Mouse (Mus musculus) limb, embryonic 12.5 days (tissue): ENCODE results near the gene Nptxr. TPM values are rescaled to one million over a fixed set of nuclear protein-coding genes. Genes with fewer than 3 reads are reported as not detected.

ENCODE experiments used
- ATAC-seq: fragments of 200-750 bp; cut with Nextera tagmentation; 2 replicates; pipeline ENCODE4 v1.8.0; 2017; ENCODE audit warnings: low read depth, moderate TSS enrichment; ENCODE audit not compliant: insufficient number of reproducible peaks, insufficient read depth, low FRiP score, low TSS enrichment
- H3K27ac ChIP-seq: fragments of 300-500 bp; sonication (generic); 2 replicates; pipeline ENCODE4 v1.5.1; 2016; ENCODE audit warnings: mild to moderate bottlenecking, moderate library complexity
- H3K27me3 ChIP-seq: fragments of 300-500 bp; sonication (generic); 2 replicates; pipeline ENCODE4 v1.6.1; 2016; ENCODE audit warnings: mild to moderate bottlenecking, moderate library complexity
- H3K36me3 ChIP-seq: fragments of 300-500 bp; sonication (generic); 2 replicates; pipeline ENCODE4 v1.6.1; 2016; ENCODE audit warnings: mild to moderate bottlenecking, moderate library complexity
- H3K4me1 ChIP-seq: fragments of 300-500 bp; sonication (generic); replicated peaks from 2 replicates; pipeline ENCODE4 v1.6.1; 2016
- H3K4me2 ChIP-seq: fragments of 300-500 bp; sonication (generic); 2 replicates; pipeline ENCODE4 v1.6.1; 2016; ENCODE audit warnings: mild to moderate bottlenecking, moderate library complexity
- H3K4me3 ChIP-seq: fragments of 300-500 bp; sonication (generic); replicated peaks from 2 replicates; pipeline ENCODE4 v1.5.1; 2016; ENCODE audit warnings: mild to moderate bottlenecking
- H3K9ac ChIP-seq: fragments of 300-500 bp; sonication (generic); replicated peaks from 2 replicates; pipeline ENCODE4 v1.6.1; 2016; ENCODE audit warnings: mild to moderate bottlenecking, moderate library complexity
- H3K9me3 ChIP-seq: fragments of 300-500 bp; sonication (generic); 2 replicates; pipeline ENCODE4 v1.6.1; 2016; ENCODE audit warnings: mild to moderate bottlenecking, moderate library complexity
- WGBS: fragments of 180-500 bp; shearing (Covaris S2); methylation state at CpG from one replicate; pipeline ENCODE4 v1.1.7; 2016; 5-methylcytosine and 5-hydroxymethylcytosine counted together
- polyA plus RNA-seq: library from polyadenylated mRNA; unstranded; fragments of >200 nt; fragmentation: Nextera tagmentation; extraction: Ambion mirVana; gene quantifications from 2 replicates; pipeline ENCODE4 v1.2.1, GENCODE M21; 2016

The Nptxr gene
- polyA plus RNA-seq, result 2.0 and 2.3 TPM in 2 replicates

GRCm38 (mm10) chr15:79804352-79805071, at the start of gene Nptxr:
TSS of gene Nptxr (minus strand) at chr15:79804766.
- 0% methylated on average over 46 of the region's 91 CpGs for WGBS
- H3K27ac ChIP-seq, result no peak within 1 kb of the TSS

GRCm38 (mm10) chr15:79850143-79850542, 45.6 kb upstream of the Nptxr start:
- H3K27me3 ChIP-seq, result no peaks in the 10 kb centered on the region
- no peak for ATAC-seq
- peaks cover 9% of the 10 kb centered on the region for H3K4me1 ChIP-seq
- H3K27ac ChIP-seq, result no peak overlapping the region
- no peak overlapping the region for H3K4me3 ChIP-seq
- H3K9me3 ChIP-seq, result no peaks in the 10 kb centered on the region
- no peak overlapping the region for H3K9ac ChIP-seq
- H3K4me2 ChIP-seq, result no peak overlapping the region
- H3K36me3 ChIP-seq, result no peaks in the 10 kb centered on the region
- 97% methylated on average over 2 of the region's 2 CpGs for WGBS

More at GRCm38 (mm10) chr15:79804352-79805071, at the start of gene Nptxr:
- Histone ChIP-seq H3K9me3 (no peaks in the 10 kb centered on the region), H3K4me3 (peak within 1 kb of the TSS; percentile 65), H3K4me1 (peaks cover 9% of the 10 kb centered on the region), H3K36me3 (no peaks in the 10 kb centered on the region), H3K4me2 (peak within 1 kb of the TSS; percentile 93), H3K27me3 (peaks cover 90% of the 10 kb centered on the region), H3K9ac (peak within 1 kb of the TSS; percentile 66)
- ATAC-seq, result peak; percentile 38; the same call in 1 of the 2 replicates

GRCm38 (mm10) chr15:79847100-79847499, 42.5 kb upstream of the Nptxr start:
- H3K36me3 ChIP-seq, result no peaks in the 10 kb centered on the region
- 0 out of 2 replicates have a peak overlapping the region, but pooled peaks have one; percentile 8 for H3K9ac ChIP-seq
- no peak overlapping the region for H3K27ac ChIP-seq

GRCm38 (mm10) chr15:79845986-79846385, 41.4 kb upstream of the Nptxr start:
- no peaks in the 10 kb centered on the region for H3K36me3 ChIP-seq
- H3K4me2 ChIP-seq, result no peak overlapping the region
- H3K9me3 ChIP-seq, result no peaks in the 10 kb centered on the region
- no peak overlapping the region for H3K27ac ChIP-seq
- H3K4me3 ChIP-seq, result no peak overlapping the region
- no peaks in the 10 kb centered on the region for H3K27me3 ChIP-seq
- H3K9ac ChIP-seq, result no peak overlapping the region
- WGBS, result 70% methylated on average over 4 of the region's 4 CpGs
- H3K4me1 ChIP-seq, result peaks cover 9% of the 10 kb centered on the region
- no peak for ATAC-seq

More at GRCm38 (mm10) chr15:79847100-79847499, 42.5 kb upstream of the Nptxr start:
- Histone ChIP-seq H3K4me2 (no peak overlapping the region), H3K4me1 (peaks cover 9% of the 10 kb centered on the region), H3K4me3 (no peak overlapping the region), H3K27me3 (no peaks in the 10 kb centered on the region), H3K9me3 (no peaks in the 10 kb centered on the region)
- WGBS, result 19% methylated on average over 5 of the region's 5 CpGs
- no peak for ATAC-seq

- no peak for ATAC-seq
- no peak overlapping the region for H3K4me2 ChIP-seq
- H3K36me3 ChIP-seq, result no peaks in the 10 kb centered on the region
- no peaks in the 10 kb centered on the region for H3K9me3 ChIP-seq
- no peak overlapping the region for H3K4me3 ChIP-seq
- no peak overlapping the region for H3K9ac ChIP-seq
- H3K27ac ChIP-seq, result no peak overlapping the region
- no peaks in the 10 kb centered on the region for H3K27me3 ChIP-seq
- 82% methylated on average over 3 of the region's 3 CpGs for WGBS
- H3K4me1 ChIP-seq, result peaks cover 9% of the 10 kb centered on the region
These were observed 38.4 kb upstream of the Nptxr start for GRCm38 (mm10) chr15:79842985-79843384.

- ATAC-seq, result no peak
- Histone ChIP-seq H3K36me3 (no peaks in the 10 kb centered on the region), H3K4me1 (0 out of 2 replicates have a peak, but pooled peaks cover 5% of the 10 kb centered on the region), H3K4me2 (no peak overlapping the region), H3K9ac (no peak overlapping the region), H3K4me3 (no peak overlapping the region), H3K27ac (no peak overlapping the region), H3K27me3 (no peaks in the 10 kb centered on the region), H3K9me3 (no peaks in the 10 kb centered on the region)
- WGBS, result 66% methylated on average over 2 of the region's 2 CpGs
These were observed 35.7 kb upstream of the Nptxr start for GRCm38 (mm10) chr15:79840281-79840680.

- peaks cover 37% of the 10 kb centered on the region for H3K4me1 ChIP-seq
- H3K36me3 ChIP-seq, result peaks cover 7% of the 10 kb centered on the region; the same call in 1 of the 2 replicates
- peak overlapping the region; percentile 55; the same call in 1 of the 2 replicates for H3K9ac ChIP-seq
- peak overlapping the region; percentile 93 for H3K27ac ChIP-seq
- WGBS, result 61% methylated on average over 9 of the region's 9 CpGs
- ATAC-seq, result no peak
- no peaks in the 10 kb centered on the region for H3K9me3 ChIP-seq
- H3K4me3 ChIP-seq, result peak overlapping the region; percentile 77
- peak overlapping the region; percentile 98 for H3K4me2 ChIP-seq
- no peaks in the 10 kb centered on the region for H3K27me3 ChIP-seq
These were observed 30.3 kb upstream of the Nptxr start for GRCm38 (mm10) chr15:79834881-79835260.

- no peaks in the 10 kb centered on the region for H3K27me3 ChIP-seq
- H3K27ac ChIP-seq, result peak within 1 kb of the TSS; percentile 93
- H3K4me1 ChIP-seq, result peaks cover 41% of the 10 kb centered on the region
- 1% methylated on average over 58 of the region's 58 CpGs for WGBS
- peak within 1 kb of the TSS; percentile 89 for H3K9ac ChIP-seq
- peak within 1 kb of the TSS; percentile 98 for H3K4me2 ChIP-seq
- peaks cover 7% of the 10 kb centered on the region; the same call in 1 of the 2 replicates for H3K36me3 ChIP-seq
- ATAC-seq, result peak; percentile 86
- H3K9me3 ChIP-seq, result no peaks in the 10 kb centered on the region
- peak within 1 kb of the TSS; percentile 77 for H3K4me3 ChIP-seq
These were observed 29.7 kb upstream of the Nptxr start, which contains the start of the genes Npcd and Cbx6 for GRCm38 (mm10) chr15:79834130-79834880. TSS of gene Npcd (minus strand) at chr15:79834237. TSS of gene Cbx6 (minus strand) at chr15:79834688.

GRCm38 (mm10) chr15:79833251-79834050, 28.9 kb upstream of the Nptxr start:
- Histone ChIP-seq H3K4me1 (peaks cover 41% of the 10 kb centered on the region), H3K4me2 (peak overlapping the region; percentile 98), H3K36me3 (peaks cover 14% of the 10 kb centered on the region), H3K27ac (peak overlapping the region; percentile 93), H3K4me3 (peak overlapping the region; percentile 77), H3K9ac (peak overlapping the region; percentile 89), H3K9me3 (no peaks in the 10 kb centered on the region), H3K27me3 (no peaks in the 10 kb centered on the region)
- under 1% methylated on average over 41 of the region's 41 CpGs for whole genome bisulfite sequencing
- no peak for ATAC-seq

GRCm38 (mm10) chr15:79832064-79832900, 27.7 kb upstream of the Nptxr start:
- WGBS, result 36% methylated on average over 18 of the region's 18 CpGs
- H3K27ac ChIP-seq, result 0 out of 2 replicates have a peak overlapping the region, but pooled peaks have one; percentile 93
- no peak for ATAC-seq
- no peaks in the 10 kb centered on the region for H3K9me3 ChIP-seq
- no peak overlapping the region for H3K9ac ChIP-seq
- H3K4me1 ChIP-seq, result peaks cover 41% of the 10 kb centered on the region
- H3K27me3 ChIP-seq, result no peaks in the 10 kb centered on the region
- peak overlapping the region; percentile 98 for H3K4me2 ChIP-seq
- H3K36me3 ChIP-seq, result peaks cover 26% of the 10 kb centered on the region
- H3K4me3 ChIP-seq, result peak overlapping the region; percentile 77
